13 mouse cellular contexts compared by ENCODE assay signal in the genomic region with DNA sequence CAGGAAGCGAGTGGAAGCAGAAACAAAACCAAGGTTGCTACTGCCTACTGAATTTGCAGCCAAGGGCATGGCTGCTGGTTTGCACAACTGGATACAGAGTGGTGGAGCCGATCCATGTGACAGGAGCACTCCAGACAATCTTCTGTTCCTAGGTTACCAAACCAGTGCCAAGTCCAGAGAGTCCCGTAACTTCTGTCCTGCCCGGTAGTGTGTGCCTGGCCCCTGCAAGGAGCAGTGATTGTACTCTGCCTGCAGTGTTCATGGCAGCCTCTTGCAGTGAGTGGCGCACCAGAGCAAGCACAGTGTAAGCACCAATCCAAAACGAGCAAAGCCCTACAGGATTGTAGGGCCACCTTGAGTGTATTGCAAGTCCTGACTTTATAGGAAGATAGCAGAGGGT. TPM values are rescaled to one million over a fixed set of nuclear protein-coding genes. Genes with fewer than 3 reads are reported as not detected.
DNase-seq lines count a peak whose midpoint lies in the region; ATAC-seq lines count a peak whose summit lies in the region.
"Had no signal": no experiment of that assay in that cellular context is flagged by ENCODE, and none has a peak within 500 bp of the region (broad histone marks: within the 10 kb centered on the region; RNA-seq: fewer than 3 reads in every experiment).

No protein-coding gene starts in this region.

- H3K4me1 ChIP-seq in heart, embryonic 14.5 days (ENCODE audit: control insufficient read depth in 2 of 2, insufficient read depth in 2 of 2, low read length in 2 of 2) = peaks cover 3 to 23% of the 10 kb centered on the region in 2 experiments; a peak in 3 of 4 replicates
- peaks cover 22% of the 10 kb centered on the region for H3K4me1 ChIP-seq in forebrain, embryonic 15.5 days

- no peak for DNase-seq in heart, postnatal 36 days
- peak; percentile 70 for DNase-seq in ZHBTc4 (ENCODE audit: low read depth, low spot score)
- peak; percentile 36 to 38 for DNase-seq in heart, postnatal 10 days
- no peak for DNase-seq in spleen, adult 18-20 months
- DNase-seq in spleen, postnatal 14 days (ENCODE audit: low spot score in 2 of 2) = no peak
- DNase-seq: gastrocnemius, postnatal 36 days; kidney, adult 2 months; left cerebral cortex, postnatal 4 days; midbrain, embryonic 14.5 days had no signal

- H3K27ac ChIP-seq in heart, embryonic 14.5 days (replicated peaks in 1 of 2; ENCODE audit: control insufficient read depth in 1 of 2, insufficient read depth in 1 of 2, low read depth in 2 of 2, low read length in 2 of 2) = no peak overlapping the region
- H3K27ac ChIP-seq in forebrain, embryonic 15.5 days (replicated peaks) = no peak overlapping the region

- 60% methylated on average over 6 of the region's 6 CpGs for WGBS in heart, embryonic 14.5 days
- 81% methylated on average over 6 of the region's 6 CpGs for WGBS in forebrain, embryonic 15.5 days

- intact Hi-C loops in heart, postnatal 36 days (cut with DNase I) = no loop called here
- intact Hi-C loops in heart, postnatal 10 days (cut with DNase I) = no loop called here

- H3K27me3 ChIP-seq in heart, embryonic 14.5 days (ENCODE audit: control insufficient read depth, insufficient read depth, low read length) = no peaks in the 10 kb centered on the region
- H3K27me3 ChIP-seq in forebrain, embryonic 15.5 days = no peaks in the 10 kb centered on the region

- H3K9me3 ChIP-seq in heart, embryonic 14.5 days (ENCODE audit: control insufficient read depth, low read length) = no peaks in the 10 kb centered on the region
- H3K9me3 ChIP-seq in forebrain, embryonic 15.5 days = no peaks in the 10 kb centered on the region

- H3K36me3 ChIP-seq in heart, embryonic 14.5 days (ENCODE audit: control insufficient read depth, insufficient read depth, low read length) = peaks cover 3% of the 10 kb centered on the region; the same call in 1 of the 2 replicates
- H3K36me3 ChIP-seq in forebrain, embryonic 15.5 days = peaks cover 3% of the 10 kb centered on the region; the same call in 1 of the 2 replicates

- H3K4me2 ChIP-seq in heart, embryonic 14.5 days (ENCODE audit: low read length) = no peak overlapping the region
- no peak overlapping the region for H3K4me2 ChIP-seq in forebrain, embryonic 15.5 days (replicated peaks)

- ATAC-seq in heart, embryonic 14.5 days (ENCODE audit: insufficient number of reproducible peaks, insufficient read depth, low FRiP score, low read depth) = 0 out of 2 replicates have a peak, but pooled peaks have one; percentile 35
- peak; percentile 49 for ATAC-seq in megakaryocyte progenitor cell, adult 5-6 weeks (replicated peaks; ENCODE audit: poor library complexity)
- no peak; the same call in 1 of the 2 replicates for ATAC-seq in forebrain, embryonic 15.5 days (replicated peaks)
- ATAC-seq: CD4-positive, CD25-positive, alpha-beta regulatory T cell, adult 4 months had no signal

- H3K4me3 ChIP-seq in heart, embryonic 14.5 days (ENCODE audit: control insufficient read depth in 1 of 2, insufficient read depth in 1 of 2, low read depth in 1 of 2, low read length in 2 of 2) = no peak overlapping the region
- no peak overlapping the region for H3K4me3 ChIP-seq in forebrain, embryonic 15.5 days

- no peak overlapping the region for H3K9ac ChIP-seq in heart, embryonic 14.5 days (ENCODE audit: low read length)
- H3K9ac ChIP-seq in forebrain, embryonic 15.5 days (replicated peaks) = no peak overlapping the region

RNA-seq across cellular contexts. Expression of gene Vrk1, which starts 15.4 kb away (rescaled TPM):
- polyA plus RNA-seq in heart, embryonic 14.5 days (2014; fragmentation: Nextera tagmentation; extraction: Ambion mirVana) = 37.1 and 39.8 TPM in 2 replicates
- 1 to 10 TPM; 8.3 to 8.4 TPM for total RNA-seq in heart, postnatal 36 days (2021)
- total RNA-seq in heart, postnatal 10 days (2021) = 10 to 100 TPM; 17.8 to 19.1 TPM
- 128 and 137 TPM in 2 replicates for total RNA-seq in megakaryocyte progenitor cell, adult 5-6 weeks (2015)
- total RNA-seq in megakaryocyte progenitor cell, adult 5-6 weeks (2017) = 182 and 198 TPM in 2 replicates
- 73.6 and 81.7 TPM in 2 replicates for polyA plus RNA-seq in forebrain, embryonic 15.5 days (2015; fragmentation: Nextera tagmentation; extraction: Ambion mirVana)

Comparison
In these comparisons a context has a peak if more than half of its experiments do, and no peak if none do; other contexts are left out.
1. DNase-seq: peak in ZHBTc4 (single experiment) and heart, postnatal 10 days (2 of 2); none in heart, postnatal 36 days (0 of 2), spleen, adult 18-20 months (0 of 2) and spleen, postnatal 14 days (0 of 2).
2. RNA of gene Vrk1, which starts 15.4 kb away (total RNA-seq): 128 to 198 TPM in megakaryocyte progenitor cell, adult 5-6 weeks; 17.8 to 19.1 TPM in heart, postnatal 10 days and 8.3 to 8.4 TPM in heart, postnatal 36 days; every median in the first group is over 4 times any median in the second.